In the genomic region with DNA sequence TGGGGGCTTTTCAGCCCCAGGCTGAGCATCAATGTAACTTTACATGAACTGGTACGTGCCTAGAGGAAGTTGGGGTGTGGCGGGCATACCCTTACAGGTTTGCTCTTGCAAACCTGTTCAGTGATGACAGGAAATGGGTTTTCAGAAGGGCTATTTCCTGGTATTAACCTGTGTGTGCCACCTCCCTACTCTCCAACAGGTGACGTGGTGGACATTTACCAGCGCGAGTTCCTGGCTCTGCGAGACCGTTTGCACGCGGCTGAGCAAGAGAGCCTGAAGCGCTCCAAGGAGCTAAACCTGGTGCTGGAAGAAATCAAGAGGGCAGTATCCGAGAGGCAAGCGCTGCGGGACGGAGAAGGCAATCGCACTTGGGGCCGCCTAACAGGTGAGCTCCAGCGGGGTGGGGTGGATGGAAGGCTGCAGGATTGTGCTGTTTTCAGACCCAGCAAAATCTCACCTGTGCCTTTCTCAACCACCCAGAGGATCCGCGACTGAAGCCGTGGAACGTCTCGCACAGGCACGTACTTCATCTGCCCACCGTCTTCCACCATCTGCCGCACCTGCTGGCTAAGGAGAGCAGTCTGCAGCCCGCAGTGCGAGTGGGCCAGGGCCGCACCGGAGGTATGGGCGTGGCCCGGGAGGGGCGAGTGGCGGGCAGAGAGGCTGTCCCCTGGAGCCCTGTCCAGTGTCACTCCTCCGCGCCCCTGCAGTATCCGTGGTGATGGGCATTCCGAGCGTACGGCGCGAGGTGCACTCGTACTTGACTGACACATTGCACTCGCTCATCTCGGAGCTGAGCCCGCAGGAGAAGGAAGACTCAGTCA, we compare ENCODE assay signal across 7 mouse cellular contexts. TPM values are rescaled to one million over a fixed set of nuclear protein-coding genes. Genes with fewer than 3 reads are reported as not detected.
A peak's percentile ranks its signal among the peaks of the same experiment; 100 is the strongest.
DNase-seq lines count a peak whose midpoint lies in the region; ATAC-seq lines count a peak whose summit lies in the region.

No protein-coding gene starts in this region.

- peak; percentile 32 for DNase-seq in layer of hippocampus, adult 11-12 months (ENCODE audit: low spot score)
- no peak for DNase-seq in layer of hippocampus, postnatal 10 days (ENCODE audit: low spot score in 2 of 2)
- no peak for DNase-seq in retina, embryonic 14.5 days (ENCODE audit: low spot score)
- DNase-seq in urinary bladder, postnatal 25 days (ENCODE audit: low spot score): no peak

- peaks cover 40% of the 10 kb centered on the region for H3K4me1 ChIP-seq in embryonic facial prominence, embryonic 15.5 days
- peaks cover 31% of the 10 kb centered on the region for H3K4me1 ChIP-seq in intestine, embryonic 15.5 days (replicated peaks)
- H3K4me1 ChIP-seq in neural tube, embryonic 13.5 days (replicated peaks): peaks cover 49% of the 10 kb centered on the region

- peak overlapping the region; percentile 52 for H3K4me2 ChIP-seq in embryonic facial prominence, embryonic 15.5 days (replicated peaks)
- H3K4me2 ChIP-seq in intestine, embryonic 15.5 days (replicated peaks): peak overlapping the region; percentile 62
- peak overlapping the region; percentile 36 for H3K4me2 ChIP-seq in neural tube, embryonic 13.5 days

- no peak overlapping the region for H3K27ac ChIP-seq in embryonic facial prominence, embryonic 15.5 days (replicated peaks)
- H3K27ac ChIP-seq in intestine, embryonic 15.5 days: no peak overlapping the region
- no peak overlapping the region for H3K27ac ChIP-seq in neural tube, embryonic 13.5 days (replicated peaks)

- ATAC-seq in embryonic facial prominence, embryonic 15.5 days (ENCODE audit: insufficient number of reproducible peaks, low FRiP score, low TSS enrichment, low read depth): no peak
- ATAC-seq in intestine, embryonic 15.5 days: peak; percentile 46
- no peak for ATAC-seq in neural tube, embryonic 13.5 days (ENCODE audit: low read depth)

- no peaks in the 10 kb centered on the region for H3K27me3 ChIP-seq in embryonic facial prominence, embryonic 15.5 days
- H3K27me3 ChIP-seq in intestine, embryonic 15.5 days (replicated peaks): no peaks in the 10 kb centered on the region
- H3K27me3 ChIP-seq in neural tube, embryonic 13.5 days: peaks cover 14% of the 10 kb centered on the region

- H3K4me3 ChIP-seq in embryonic facial prominence, embryonic 15.5 days (replicated peaks): peak overlapping the region; percentile 26
- peak overlapping the region; percentile 17 for H3K4me3 ChIP-seq in intestine, embryonic 15.5 days (replicated peaks)
- H3K4me3 ChIP-seq in neural tube, embryonic 13.5 days: no peak overlapping the region

- peaks cover 43% of the 10 kb centered on the region for H3K36me3 ChIP-seq in embryonic facial prominence, embryonic 15.5 days
- H3K36me3 ChIP-seq in intestine, embryonic 15.5 days: peaks cover 34% of the 10 kb centered on the region
- peaks cover 48% of the 10 kb centered on the region for H3K36me3 ChIP-seq in neural tube, embryonic 13.5 days

- H3K9me3 ChIP-seq in embryonic facial prominence, embryonic 15.5 days (replicated peaks): no peaks in the 10 kb centered on the region
- H3K9me3 ChIP-seq in intestine, embryonic 15.5 days: no peaks in the 10 kb centered on the region
- H3K9me3 ChIP-seq in neural tube, embryonic 13.5 days: no peaks in the 10 kb centered on the region

- 35% methylated on average over 45 of the region's 45 CpGs for WGBS in embryonic facial prominence, embryonic 15.5 days
- WGBS in intestine, embryonic 15.5 days: 40% methylated on average over 45 of the region's 45 CpGs
- WGBS in neural tube, embryonic 13.5 days: 24% methylated on average over 45 of the region's 45 CpGs

- no peak overlapping the region for H3K9ac ChIP-seq in embryonic facial prominence, embryonic 15.5 days
- no peak overlapping the region for H3K9ac ChIP-seq in intestine, embryonic 15.5 days
- H3K9ac ChIP-seq in neural tube, embryonic 13.5 days: 0 out of 2 replicates have a peak overlapping the region, but pooled peaks have one; percentile 22

RNA-seq across cellular contexts. Expression of a gene that starts 7.7 kb away (rescaled TPM):
- total RNA-seq in layer of hippocampus, postnatal 10 days (2021): 10 to 100 TPM in 1 of 2 experiments, 1 to 10 TPM in 1; 9.9 to 15.5 TPM
- polyA plus RNA-seq in embryonic facial prominence, embryonic 15.5 days (2015; fragmentation: Nextera tagmentation; extraction: Ambion mirVana): 2.5 and 4.0 TPM in 2 replicates
- polyA plus RNA-seq in intestine, embryonic 15.5 days (2015; fragmentation: Nextera tagmentation; extraction: Ambion mirVana): 3.9 and 4.2 TPM in 2 replicates
- polyA plus RNA-seq in neural tube, embryonic 13.5 days (2015; fragmentation: Nextera tagmentation; extraction: Ambion mirVana): 1.8 and 2.6 TPM in 2 replicates

RNA-seq across cellular contexts. Expression of a gene that starts 20.0 kb away (rescaled TPM):
- 100 to 1,000 TPM; 201 to 243 TPM for total RNA-seq in layer of hippocampus, postnatal 10 days (2021)
- polyA plus RNA-seq in embryonic facial prominence, embryonic 15.5 days (2015; fragmentation: Nextera tagmentation; extraction: Ambion mirVana): 26.7 and 32.1 TPM in 2 replicates
- 29.5 and 31.5 TPM in 2 replicates for polyA plus RNA-seq in intestine, embryonic 15.5 days (2015; fragmentation: Nextera tagmentation; extraction: Ambion mirVana)
- polyA plus RNA-seq in neural tube, embryonic 13.5 days (2015; fragmentation: Nextera tagmentation; extraction: Ambion mirVana): 52.8 and 56.6 TPM in 2 replicates

RNA-seq across cellular contexts. Expression of a gene that starts 20.1 kb away (rescaled TPM):
- 100 to 1,000 TPM; 302 to 324 TPM for total RNA-seq in layer of hippocampus, postnatal 10 days (2021)
- 272 TPM in 2 replicates for polyA plus RNA-seq in embryonic facial prominence, embryonic 15.5 days (2015; fragmentation: Nextera tagmentation; extraction: Ambion mirVana)
- polyA plus RNA-seq in intestine, embryonic 15.5 days (2015; fragmentation: Nextera tagmentation; extraction: Ambion mirVana): 189 and 205 TPM in 2 replicates
- polyA plus RNA-seq in neural tube, embryonic 13.5 days (2015; fragmentation: Nextera tagmentation; extraction: Ambion mirVana): 337 and 343 TPM in 2 replicates

RNA-seq across cellular contexts. Expression of a gene that starts 56.4 kb away (rescaled TPM):
- 10 to 100 TPM; 20.5 to 21.3 TPM for total RNA-seq in layer of hippocampus, postnatal 10 days (2021)
- 19.3 and 19.7 TPM in 2 replicates for polyA plus RNA-seq in embryonic facial prominence, embryonic 15.5 days (2015; fragmentation: Nextera tagmentation; extraction: Ambion mirVana)
- polyA plus RNA-seq in intestine, embryonic 15.5 days (2015; fragmentation: Nextera tagmentation; extraction: Ambion mirVana): 9.6 and 12.5 TPM in 2 replicates
- polyA plus RNA-seq in neural tube, embryonic 13.5 days (2015; fragmentation: Nextera tagmentation; extraction: Ambion mirVana): 23.1 and 31.9 TPM in 2 replicates
